Mouse (Mus musculus) layer of hippocampus, adult 2 months (tissue): ENCODE results near the gene Dlk2. TPM values are rescaled to one million over a fixed set of nuclear protein-coding genes. Genes with fewer than 3 reads are reported as not detected.

Experiments used
- DNase-seq, 2 experiments: peaks; one replicate each; pipeline ENCODE4 v3.0.0; 2022; ENCODE audit warnings: low spot score in 2 of 2
- H3K27ac ChIP-seq: fragments of 200-600 bp; 2 replicates; pipeline ENCODE4 v1.8.1; 2022
- H3K4me3 ChIP-seq: fragments of 200-600 bp; 2 replicates; pipeline ENCODE4 v1.8.1; 2022; ENCODE audit warnings: mild to moderate bottlenecking
- CTCF ChIP-seq: fragments of 200-600 bp; conservative IDR thresholded peaks from 2 replicates; pipeline ENCODE4 v1.8.1; 2022; ENCODE audit warnings: antibody characterized with exemption, mild to moderate bottlenecking, moderate library complexity
- total RNA-seq, 2 experiments: library from RNA; stranded (reverse); gene quantifications; 2 replicates each; pipeline ENCODE4 v1.2.3; 2021

Dlk2 gene
- total RNA-seq, 2 experiments from 2014 or later = 52.5 to 53.5 TPM

DNA sequence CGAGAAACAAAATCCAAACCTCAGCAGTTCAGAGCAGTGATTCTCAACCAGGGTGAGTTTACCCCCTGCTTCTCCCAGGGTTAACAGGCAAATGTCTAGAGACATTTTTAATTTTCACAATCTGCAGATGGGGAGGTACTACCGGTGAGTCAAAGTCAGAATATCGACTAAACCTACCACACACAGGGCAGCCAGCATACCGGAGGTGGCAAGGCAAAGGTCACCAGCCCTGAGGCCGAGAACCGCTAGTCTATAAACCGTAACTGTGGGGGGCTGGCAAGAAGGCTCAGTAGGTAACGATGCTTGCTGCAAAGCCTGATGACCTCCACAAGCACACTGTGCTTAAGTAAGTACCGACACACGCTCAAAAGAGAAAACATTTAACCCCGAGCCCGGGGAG, 31.7 kb upstream of the Dlk2 start:
- Histone ChIP-seq H3K27ac (no peak overlapping the region), H3K4me3 (no peak overlapping the region)
- no peak for TF ChIP-seq CTCF
- DNase-seq = no peak

DNA sequence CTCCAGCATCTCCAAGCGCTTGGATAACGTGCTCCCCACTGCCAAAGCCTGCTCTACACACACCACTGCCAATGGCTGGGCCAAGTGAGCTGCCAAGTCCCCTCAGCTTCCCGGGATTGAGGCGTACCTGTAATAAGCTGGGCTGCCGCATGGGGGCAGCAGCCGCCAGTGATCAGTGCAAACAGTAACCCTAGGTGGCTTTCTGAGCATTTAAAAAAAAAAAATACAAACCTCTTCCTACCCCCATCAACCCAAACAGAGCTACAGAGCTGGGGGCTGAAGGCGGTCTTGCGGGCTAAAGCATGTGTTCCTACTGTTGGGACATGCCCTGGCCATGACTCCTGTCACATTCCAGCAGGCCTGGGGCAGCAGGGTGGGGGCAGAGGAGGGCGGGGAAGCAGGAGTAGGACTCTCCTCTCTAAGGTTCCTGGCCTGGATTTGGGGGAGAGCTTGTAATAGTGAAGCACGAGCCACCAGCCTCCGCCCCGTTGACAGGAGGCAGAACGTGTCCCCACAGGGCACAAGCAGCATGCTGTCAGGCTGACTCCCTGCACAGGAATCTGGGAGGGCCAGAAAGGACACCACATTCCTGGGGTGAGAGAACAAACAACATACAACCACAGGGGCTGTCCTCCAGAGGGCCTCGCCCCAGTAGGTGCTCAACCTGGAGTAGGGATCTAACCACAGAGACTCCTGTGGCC, 31.2 kb upstream of the Dlk2 start:
- peak; percentile 83 to 94 for DNase-seq
- Histone ChIP-seq H3K4me3 (no peak overlapping the region), H3K27ac (no peak overlapping the region; the same call in 1 of the 2 replicates)
- peak; percentile 97 for TF ChIP-seq CTCF

DNA sequence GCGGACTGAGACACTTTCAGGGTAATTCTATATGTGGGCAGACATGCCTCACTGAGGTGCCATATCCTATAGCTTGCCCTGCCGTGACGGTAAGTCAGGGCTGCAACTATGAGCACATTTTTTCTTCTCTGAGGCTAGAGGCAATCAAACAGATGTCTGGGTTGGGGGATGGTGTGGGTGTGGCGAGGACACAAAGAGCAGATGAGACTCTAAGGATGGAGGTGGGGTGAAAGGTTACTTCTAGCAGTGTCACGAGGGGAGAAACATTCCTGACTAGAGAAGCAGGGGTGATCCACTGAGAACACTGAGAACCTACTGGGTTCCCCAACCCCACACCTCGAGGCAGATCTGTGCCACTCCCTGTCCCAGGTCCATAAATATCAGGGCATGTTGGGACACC, 30.2 kb upstream of the Dlk2 start:
- 0 out of 2 replicates have a peak overlapping the region, but pooled peaks have one; percentile 28 for H3K27ac ChIP-seq
- no peak for TF ChIP-seq CTCF
- no peak for DNase-seq
- no peak overlapping the region for H3K4me3 ChIP-seq

DNA sequence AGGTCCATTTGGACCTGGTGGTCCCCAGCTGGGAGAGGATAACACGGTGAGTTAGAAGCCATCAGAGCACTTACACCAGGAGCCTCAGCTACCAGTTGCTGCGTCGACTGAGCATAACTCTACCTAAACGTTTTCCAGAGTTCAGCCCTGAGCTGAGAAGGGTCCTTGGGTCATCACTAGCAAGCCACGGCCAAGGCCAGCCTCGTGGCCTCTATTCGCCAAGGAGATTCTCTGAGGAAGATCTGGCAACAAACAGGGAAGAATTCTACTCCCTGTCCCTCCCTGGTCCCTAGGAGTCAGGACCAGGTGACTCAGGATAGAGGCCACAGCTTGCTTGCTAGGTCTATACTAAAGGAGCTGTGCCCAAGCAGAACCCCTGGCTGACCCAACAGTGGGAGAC, 29.7 kb upstream of the Dlk2 start:
- Histone ChIP-seq H3K4me3 (no peak overlapping the region), H3K27ac (0 out of 2 replicates have a peak overlapping the region, but pooled peaks have one; percentile 28)
- no peak for TF ChIP-seq CTCF
- no peak for DNase-seq

DNA sequence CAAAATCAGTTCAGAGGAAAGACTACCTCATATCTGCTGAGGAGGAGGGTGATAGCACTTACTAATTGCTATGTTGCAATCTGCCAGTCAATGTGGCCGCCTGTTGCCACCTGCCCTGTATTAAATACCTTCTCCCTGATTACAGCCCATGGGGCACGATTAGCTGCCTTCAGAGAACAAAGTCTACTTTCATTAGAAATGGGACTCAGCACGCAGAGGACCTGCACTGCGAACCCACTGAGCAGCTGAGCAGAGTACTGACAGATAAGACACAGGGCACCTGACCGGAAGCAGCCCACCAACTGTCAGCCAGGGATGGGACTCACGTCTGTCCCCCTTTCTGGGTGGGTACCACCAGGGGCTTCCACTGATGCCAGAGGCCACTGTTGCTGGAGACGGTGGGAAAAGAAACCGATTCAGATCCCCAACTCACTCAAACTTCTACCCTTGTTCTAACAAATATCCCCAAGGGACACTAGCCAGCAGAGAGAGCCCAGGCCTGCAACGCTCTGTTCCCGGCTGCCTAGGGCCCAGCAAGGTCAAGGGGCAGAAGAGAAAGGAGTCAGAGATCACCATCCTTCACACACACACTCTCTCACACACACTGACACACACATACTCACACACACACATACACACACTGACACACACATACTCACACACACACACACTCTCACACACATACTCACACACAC, 29.0 kb upstream of the Dlk2 start:
- no peak for DNase-seq
- no peak overlapping the region for H3K27ac ChIP-seq
- no peak overlapping the region for H3K4me3 ChIP-seq
- TF ChIP-seq CTCF = no peak

DNA sequence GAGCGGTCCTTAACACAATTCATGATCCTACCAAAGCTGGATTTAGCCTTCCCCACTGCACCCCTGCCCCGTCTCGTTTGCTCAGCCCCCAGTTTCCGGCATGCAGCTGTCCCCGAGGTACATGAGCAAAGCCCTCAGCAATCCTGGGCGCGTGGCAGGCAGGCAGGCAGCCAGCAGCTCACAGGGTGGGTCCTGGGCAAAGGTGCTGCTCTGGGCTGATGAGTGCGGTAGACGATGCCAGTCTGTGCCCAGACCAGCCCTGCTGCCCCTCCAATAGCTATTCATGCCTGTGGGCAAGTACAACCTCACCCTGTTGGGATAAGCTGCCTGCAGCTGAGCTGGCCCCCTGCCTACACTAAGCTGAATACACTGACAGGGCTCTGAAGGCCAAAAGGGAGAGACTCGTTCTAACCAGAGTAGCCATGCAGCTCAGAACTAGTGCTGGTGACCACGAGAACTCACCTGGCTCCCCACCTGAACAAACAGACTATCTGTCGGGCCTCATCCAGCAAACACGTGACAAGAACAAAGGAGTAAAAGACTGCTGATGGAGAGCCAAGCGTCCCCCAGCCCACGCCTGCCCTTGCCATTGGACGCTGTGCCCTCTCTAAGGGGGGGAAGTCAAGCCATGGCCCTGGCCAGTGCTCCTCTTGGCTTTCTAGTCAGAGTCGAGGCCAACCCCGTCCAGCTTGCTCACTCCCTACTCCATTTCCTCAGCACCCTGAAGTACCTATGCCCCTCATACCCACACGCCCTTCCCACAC, 27.3 kb upstream of the Dlk2 start:
- H3K27ac ChIP-seq = peak overlapping the region; percentile 78
- no peak for DNase-seq
- no peak for TF ChIP-seq CTCF
- H3K4me3 ChIP-seq = no peak overlapping the region

DNA sequence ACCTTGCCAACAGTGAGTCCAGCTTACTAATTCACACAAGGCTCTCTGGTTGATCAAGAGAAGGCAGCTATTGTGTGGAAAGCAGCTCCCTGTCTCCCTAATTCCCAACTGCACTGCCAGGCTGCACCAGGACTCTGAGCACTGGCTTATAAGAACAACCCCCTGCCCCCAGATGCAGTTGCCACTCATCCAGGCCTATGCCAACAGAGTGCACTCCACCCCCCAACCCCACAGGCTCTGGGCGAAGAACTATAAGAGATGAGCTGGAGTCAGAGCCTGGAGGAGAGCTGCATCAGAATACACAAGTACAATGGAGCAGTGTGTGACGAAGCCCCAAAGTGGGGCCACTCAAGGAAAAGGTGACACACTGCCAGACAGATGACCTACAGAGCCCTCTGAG, 25.2 kb upstream of the Dlk2 start:
- TF ChIP-seq CTCF = no peak
- H3K27ac ChIP-seq = peak overlapping the region; percentile 78
- H3K4me3 ChIP-seq = no peak overlapping the region
- peak in 1 of 2 experiments; percentile 20 for DNase-seq

DNA sequence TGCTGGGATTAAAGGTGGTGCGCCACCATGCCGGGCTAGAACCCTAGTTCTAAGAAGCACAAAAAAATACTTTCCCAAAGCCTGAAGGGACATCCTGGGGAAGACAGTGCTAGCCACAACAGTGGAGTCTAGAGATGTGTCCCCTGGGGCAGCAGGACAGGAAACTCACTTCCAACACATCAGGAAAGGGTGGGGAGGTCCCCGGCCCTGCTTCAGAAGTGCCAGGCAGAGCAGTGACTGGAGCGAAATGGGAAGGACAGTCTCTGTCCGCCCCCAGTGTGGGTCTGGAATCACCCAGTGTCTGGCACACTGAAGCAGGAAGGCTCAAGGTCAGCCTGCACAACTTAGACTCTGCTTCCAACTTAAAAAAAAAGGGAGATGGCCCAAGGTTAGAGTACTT, 24.5 kb upstream of the Dlk2 start:
- no peak for DNase-seq
- Histone ChIP-seq H3K27ac (peak overlapping the region; percentile 78), H3K4me3 (no peak overlapping the region)
- no peak for TF ChIP-seq CTCF

DNA sequence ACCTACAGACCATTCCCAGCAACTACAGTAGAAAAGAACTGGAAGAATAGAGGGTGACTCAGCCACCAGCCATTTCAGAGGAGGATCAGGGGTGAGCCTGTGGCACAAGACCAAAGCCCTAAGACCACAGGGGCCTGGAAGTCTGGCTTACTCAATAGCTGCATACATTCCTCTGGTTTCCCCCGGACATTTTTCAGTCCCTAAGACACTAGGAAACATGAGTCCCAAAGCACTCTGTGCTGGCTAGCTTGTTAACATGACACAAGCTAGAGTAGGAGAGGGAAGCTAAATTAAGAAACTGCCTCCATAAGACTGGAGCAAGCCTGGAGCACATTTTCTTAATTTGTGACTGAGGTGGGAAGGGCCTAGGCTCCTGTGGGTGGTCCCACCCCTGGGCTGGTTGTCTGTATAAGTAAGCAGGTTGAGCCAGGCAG, 23.4 kb upstream of the Dlk2 start:
- no peak overlapping the region for H3K4me3 ChIP-seq
- peak overlapping the region; percentile 78; the same call in 1 of the 2 replicates for H3K27ac ChIP-seq
- DNase-seq = no peak
- no peak for TF ChIP-seq CTCF

DNA sequence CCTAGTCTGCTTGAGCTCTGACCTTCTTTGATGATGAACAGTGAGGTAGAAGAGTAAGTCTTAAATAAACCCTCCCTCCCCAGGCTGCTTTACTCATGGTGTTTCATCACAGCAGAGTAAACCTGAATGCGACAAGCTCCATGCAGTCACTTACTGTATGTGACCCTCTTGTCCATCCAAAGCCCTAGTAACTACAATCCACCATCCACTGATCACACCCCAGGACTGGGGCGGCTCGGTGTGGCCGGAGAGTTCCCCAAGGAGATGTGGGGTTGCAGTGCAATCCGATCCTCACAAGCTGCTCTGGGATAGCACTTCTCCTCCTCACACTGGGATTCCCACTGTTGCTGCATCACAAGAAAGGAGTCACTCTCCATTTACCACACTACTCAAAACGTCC, 22.8 kb upstream of the Dlk2 start:
- H3K27ac ChIP-seq = no peak overlapping the region
- H3K4me3 ChIP-seq = no peak overlapping the region
- DNase-seq = no peak
- TF ChIP-seq CTCF = no peak

DNA sequence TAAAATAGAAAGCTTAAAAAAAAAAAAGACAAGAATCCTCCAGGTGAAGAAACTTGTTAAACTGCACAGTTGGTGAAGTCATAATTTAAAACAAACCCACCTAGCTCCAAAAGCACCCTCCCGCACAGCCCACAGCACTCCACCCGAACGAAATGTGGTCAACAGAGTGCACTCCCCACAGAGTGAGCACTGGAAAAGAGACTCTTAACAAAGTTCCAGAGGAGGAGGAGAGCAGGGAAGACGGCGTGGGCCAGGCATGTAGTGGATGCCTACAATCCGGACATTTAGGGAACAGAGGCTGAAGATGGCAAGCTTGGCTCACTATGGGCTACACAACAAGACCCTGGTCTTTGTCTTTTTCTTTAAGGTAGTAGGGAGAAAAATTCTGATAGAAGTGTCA, 22.2 kb upstream of the Dlk2 start:
- no peak for TF ChIP-seq CTCF
- Histone ChIP-seq H3K27ac (no peak overlapping the region), H3K4me3 (no peak overlapping the region)
- DNase-seq = no peak

DNA sequence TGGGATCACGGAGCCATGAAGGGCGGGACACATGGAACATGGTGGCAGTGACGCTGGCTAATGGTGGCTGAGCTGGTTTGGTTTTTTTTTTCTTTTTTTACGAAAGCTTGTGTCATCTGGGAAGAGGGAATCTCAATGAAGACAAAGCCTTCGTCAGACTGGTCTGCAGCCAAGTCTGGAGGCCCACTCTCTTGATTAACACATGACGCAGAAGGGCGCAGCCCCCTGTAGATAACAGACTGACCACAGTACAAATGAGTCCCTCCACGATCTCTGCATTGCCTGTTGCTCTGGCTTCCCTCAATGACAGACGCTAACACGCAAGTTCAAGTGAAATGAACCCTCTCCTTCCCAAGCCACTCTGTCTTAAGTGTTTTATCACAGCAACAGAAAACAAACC, 21.7 kb upstream of the Dlk2 start:
- DNase-seq = no peak
- Histone ChIP-seq H3K27ac (no peak overlapping the region), H3K4me3 (no peak overlapping the region)
- TF ChIP-seq CTCF = no peak

DNA sequence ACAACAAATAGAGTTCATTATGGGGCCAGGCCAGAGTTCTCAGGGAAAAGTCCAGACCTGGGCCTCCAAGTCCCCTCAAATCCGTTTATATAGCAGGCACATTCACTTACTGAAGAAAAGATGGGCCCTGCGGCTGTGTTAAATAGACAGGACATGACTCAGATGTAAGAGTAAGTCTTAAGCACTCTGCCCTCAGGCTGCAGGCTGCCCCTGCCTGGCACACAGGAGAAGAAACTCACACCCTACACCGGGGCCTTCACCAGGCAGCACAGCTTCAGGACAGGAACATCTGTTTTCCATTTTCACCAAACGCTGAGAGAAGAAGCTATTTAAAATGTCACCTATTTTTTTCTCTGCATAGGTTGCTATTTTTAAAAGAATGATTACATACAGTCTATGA, 19.6 kb upstream of the Dlk2 start:
- TF ChIP-seq CTCF = no peak
- Histone ChIP-seq H3K4me3 (no peak overlapping the region), H3K27ac (no peak overlapping the region; the same call in 1 of the 2 replicates)
- no peak for DNase-seq
